Mouse (Mus musculus): ENCODE measurements around the gene Rab19. TPM values are rescaled to one million over a fixed set of nuclear protein-coding genes. Genes with fewer than 3 reads are reported as not detected.
"Not testable (repeated sequence)": the region's sequence is repeated elsewhere in the genome, so short reads cannot be mapped to it uniquely, and the experiment has no call there.

Gene Rab19
- total and polyA plus RNA-seq, 2 experiments from 2014 or later, result 0.25 TPM; not detected in 1

DNA sequence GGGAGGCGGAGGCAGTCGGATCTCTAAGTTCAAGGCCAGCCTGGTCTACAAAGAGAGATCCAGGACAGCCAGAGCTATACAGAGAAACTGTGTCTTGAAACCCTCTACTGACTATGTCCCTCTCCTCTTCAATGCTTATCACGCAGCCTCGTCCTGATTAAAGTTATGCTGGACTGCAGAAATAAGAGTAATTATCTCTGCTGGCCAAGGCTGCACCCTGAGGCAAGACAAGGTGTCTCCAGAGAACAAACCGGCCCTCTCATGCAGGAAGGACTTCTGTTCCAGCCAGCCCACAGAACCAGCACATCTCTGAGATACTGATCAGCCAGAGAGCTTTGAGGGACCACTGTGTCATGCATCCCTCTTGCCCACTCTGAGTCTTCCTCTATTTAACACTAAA, 54.9 kb downstream of the Rab19 start:
- Histone ChIP-seq H3K4me2 (ENCODE audit: low read depth, low read length, poor library complexity, severe bottlenecking) (no peak overlapping the region), H3K9ac (replicated peaks; ENCODE audit: low read length, poor library complexity, severe bottlenecking) (no peak overlapping the region), H3K27ac (ENCODE audit: low read depth, low read length) (no peak overlapping the region), H3K27me3 (ENCODE audit: insufficient read depth, low read length) (no peaks in the 10 kb centered on the region), H3K9me3 (ENCODE audit: low read length) (no peaks in the 10 kb centered on the region), H3K36me3 (ENCODE audit: insufficient read depth, low read length) (no peaks in the 10 kb centered on the region), H3K4me3 (ENCODE audit: low read depth, low read length) (no peak overlapping the region), H3K4me1 (ENCODE audit: insufficient read depth, low read length) (no peaks in the 10 kb centered on the region)
- no peak for TF ChIP-seq CTCF (IDR thresholded peaks at IDR 0.05)
- no peak for DNase-seq (ENCODE audit: low spot score)
- 88% methylated on average over 5 of the region's 5 CpGs for WGBS
- ATAC-seq (ENCODE audit: low FRiP score), result no peak

- not testable (repeated sequence) for H3K9me3 ChIP-seq (ENCODE audit: low read length)
- WGBS, result 93% methylated on average over 6 of the region's 6 CpGs
Measured at GRCm38 (mm10) chr6:39437519-39437918, 56.5 kb downstream of the Rab19 start.

More at GRCm38 (mm10) chr6:39437519-39437918, 56.5 kb downstream of the Rab19 start:
- not testable (repeated sequence) for DNase-seq (ENCODE audit: low spot score); H3K4me2 ChIP-seq (ENCODE audit: low read depth, low read length, poor library complexity, severe bottlenecking); ATAC-seq (ENCODE audit: low FRiP score); H3K4me3 ChIP-seq (ENCODE audit: low read depth, low read length); H3K4me1 ChIP-seq (ENCODE audit: insufficient read depth, low read length); H3K36me3 ChIP-seq (ENCODE audit: insufficient read depth, low read length); H3K9ac ChIP-seq (replicated peaks; ENCODE audit: low read length, poor library complexity, severe bottlenecking); H3K27ac ChIP-seq (ENCODE audit: low read depth, low read length); H3K27me3 ChIP-seq (ENCODE audit: insufficient read depth, low read length)

Other genes with a start within 250 kb of the Rab19 start
- 5.4 and 7.8 TPM in 2 replicates for gene Kdm7a, start 174.4 kb upstream of the Rab19 start, total RNA-seq (2014; rRNA removed)
- 1.1 and 1.5 TPM in 2 replicates for gene Kdm7a, start 174.4 kb upstream of the Rab19 start, polyA plus RNA-seq (2015; fragmentation: Nextera tagmentation; extraction: Ambion mirVana)
- gene Slc37a3, start 3.5 kb upstream of the Rab19 start, total RNA-seq (2014; rRNA removed), result 38.1 and 46.8 TPM in 2 replicates
- 54.6 and 55.4 TPM in 2 replicates for gene Slc37a3, start 3.5 kb upstream of the Rab19 start, polyA plus RNA-seq (2015; fragmentation: Nextera tagmentation; extraction: Ambion mirVana)
- 201 and 269 TPM in 2 replicates for gene Mkrn1, start 39.3 kb downstream of the Rab19 start, total RNA-seq (2014; rRNA removed)
- 232 and 238 TPM in 2 replicates for gene Mkrn1, start 39.3 kb downstream of the Rab19 start, polyA plus RNA-seq (2015; fragmentation: Nextera tagmentation; extraction: Ambion mirVana)
- gene Dennd2a, start 176.7 kb downstream of the Rab19 start, total RNA-seq (2014; rRNA removed), result 15.9 and 22.4 TPM in 2 replicates
- 7.8 and 9.8 TPM in 2 replicates for gene Dennd2a, start 176.7 kb downstream of the Rab19 start, polyA plus RNA-seq (2015; fragmentation: Nextera tagmentation; extraction: Ambion mirVana)
- gene Adck2, start 192.7 kb downstream of the Rab19 start, total RNA-seq (2014; rRNA removed), result 16.9 and 31.0 TPM in 2 replicates
- gene Adck2, start 192.7 kb downstream of the Rab19 start, polyA plus RNA-seq (2015; fragmentation: Nextera tagmentation; extraction: Ambion mirVana), result 44.9 and 45.9 TPM in 2 replicates
- not detected in 2 replicates for gene Gm42420, start 204.6 kb downstream of the Rab19 start, total RNA-seq (2014; rRNA removed)
- gene Gm42420, start 204.6 kb downstream of the Rab19 start, polyA plus RNA-seq (2015; fragmentation: Nextera tagmentation; extraction: Ambion mirVana), result 1.5 and 1.8 TPM in 2 replicates
- gene Ndufb2, start 211.4 kb downstream of the Rab19 start, total RNA-seq (2014; rRNA removed), result 234 and 290 TPM in 2 replicates
- gene Ndufb2, start 211.4 kb downstream of the Rab19 start, polyA plus RNA-seq (2015; fragmentation: Nextera tagmentation; extraction: Ambion mirVana), result 589 and 646 TPM in 2 replicates

Data from midbrain, postnatal 0 days (tissue).